Mouse (Mus musculus) olfactory bulb, adult 2 months (tissue): ENCODE results near the gene Olfr318. TPM values are rescaled to one million over a fixed set of nuclear protein-coding genes. Genes with fewer than 3 reads are reported as not detected.
"Not testable (repeated sequence)": the region's sequence is repeated elsewhere in the genome, so short reads cannot be mapped to it uniquely, and the experiment has no call there.

Source experiments
- H3K27ac ChIP-seq: fragments of 200-500 bp; 2 replicates; pipeline ENCODE4 v1.5.1; 2012; ENCODE audit warnings: low read depth, low read length; ENCODE audit not compliant: insufficient read depth
- H3K4me1 ChIP-seq: fragments of 200-500 bp; 2 replicates; pipeline ENCODE4 v1.6.1; 2012; ENCODE audit warnings: low read length; ENCODE audit not compliant: control insufficient read depth, insufficient read depth
- H3K4me3 ChIP-seq: fragments of 200-500 bp; 2 replicates; pipeline ENCODE4 v1.5.1; 2012; ENCODE audit warnings: mild to moderate bottlenecking, low read depth, low read length, moderate library complexity; ENCODE audit not compliant: insufficient read depth
- CTCF ChIP-seq: fragments of 200-500 bp; IDR thresholded peaks from 2 replicates; pipeline ENCODE4 v1.5.1; 2012; ENCODE audit warnings: low read depth, mild to moderate bottlenecking, low read length, moderate library complexity; ENCODE audit not compliant: insufficient read depth
- POLR2A ChIP-seq: fragments of 200-500 bp; IDR thresholded peaks from 2 replicates; pipeline ENCODE4 v1.6.1; 2012; ENCODE audit warnings: mild to moderate bottlenecking, low read depth, low read length, moderate library complexity; ENCODE audit not compliant: insufficient read depth
- WGBS: fragments of 180-500 bp; shearing (Covaris S2); methylation state at CpG from one replicate; pipeline ENCODE4 v1.1.7; 2018; 5-methylcytosine and 5-hydroxymethylcytosine counted together
- polyA plus RNA-seq: library from polyadenylated mRNA; stranded (reverse); fragments of >200 nt; gene quantifications from 2 replicates; pipeline ENCODE4 v1.2.4, GENCODE M21; 2012; ENCODE audit warnings: low replicate concordance; ENCODE audit not compliant: missing spikeins, insufficient read depth, insufficient read length

Olfr318 gene
- not detected in 2 replicates for polyA plus RNA-seq

GRCm38 (mm10) chr11:58723914-58724313 is at the start of gene Olfr318:
Gene Olfr318, minus strand, starts transcription at chr11:58724014.
- no peak within 1 kb of the TSS for H3K27ac ChIP-seq
- no peak within 1 kb of the TSS for H3K4me3 ChIP-seq
- no peak for TF ChIP-seq CTCF
- TF ChIP-seq POLR2A = no peak
- H3K4me1 ChIP-seq = no peaks in the 10 kb centered on the region

- TF ChIP-seq POLR2A (no peak), CTCF (no peak)
- H3K4me1 ChIP-seq = no peaks in the 10 kb centered on the region
- H3K4me3 ChIP-seq = no peak within 1 kb of the TSS
- H3K27ac ChIP-seq = no peak within 1 kb of the TSS
These were observed 49.1 kb upstream of the Olfr318 start, which contains the start of gene Olfr315 for GRCm38 (mm10) chr11:58772888-58773287. Gene Olfr315, plus strand, starts transcription at chr11:58773188.

DNA sequence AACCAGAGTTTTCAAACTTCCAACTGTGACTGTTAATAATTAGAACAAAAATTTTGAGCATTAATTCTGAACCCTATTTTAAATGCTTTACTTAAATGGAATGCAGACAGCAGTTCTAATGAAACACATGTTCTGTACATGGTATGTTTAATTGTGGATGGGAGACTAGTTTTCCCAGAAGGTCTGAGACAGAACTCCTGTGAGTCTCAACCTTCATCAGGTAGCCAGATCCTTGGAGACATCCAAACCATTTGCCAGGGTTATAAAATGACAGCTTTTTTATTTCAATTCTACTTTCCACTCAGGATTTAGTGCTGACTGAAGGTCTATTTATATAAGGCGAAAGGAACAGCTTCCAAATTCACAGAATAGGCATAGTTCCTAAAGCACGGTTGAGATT is 28.6 kb upstream of the Olfr318 start, which contains the start of gene Olfr316:
Olfr316 (plus strand) TSS at position 301 of the 400 bp plus-strand sequence.
- no peak for TF ChIP-seq CTCF
- no peak for TF ChIP-seq POLR2A
- Histone ChIP-seq H3K4me1 (no peaks in the 10 kb centered on the region), H3K27ac (no peak within 1 kb of the TSS), H3K4me3 (no peak within 1 kb of the TSS)
- 92% methylated on average over 2 of the region's 2 CpGs for WGBS

GRCm38 (mm10) chr11:58751096-58751495 is 27.3 kb upstream of the Olfr318 start:
- 72% methylated on average over 18 of the region's 18 CpGs for WGBS
- H3K27ac ChIP-seq, H3K4me3 ChIP-seq, H3K4me1 ChIP-seq: not testable (repeated sequence)

DNA sequence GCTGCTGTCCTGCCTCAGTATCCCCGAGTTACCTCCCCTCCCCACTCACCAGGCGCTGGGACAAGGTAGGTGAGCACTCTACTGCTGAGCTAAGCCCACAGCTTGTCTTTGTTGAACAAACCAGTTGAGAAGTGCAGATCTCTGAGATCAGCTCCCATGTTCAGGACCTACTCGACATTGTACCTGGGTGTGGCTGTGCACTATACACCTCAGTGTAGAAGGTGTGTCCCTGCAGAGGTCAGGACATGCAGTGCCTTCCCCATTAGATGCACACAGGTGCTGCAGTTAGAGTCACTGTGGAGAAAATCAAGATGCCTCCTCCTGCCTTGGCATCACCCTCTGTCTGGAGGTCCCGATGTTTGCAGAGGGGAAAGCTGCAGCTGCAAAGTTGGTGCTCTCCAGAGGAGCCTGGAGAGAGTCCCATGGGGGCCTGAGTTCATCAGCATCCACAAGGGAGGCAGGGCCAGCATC is 15.0 kb upstream of the Olfr318 start, which contains the start of gene Olfr317:
Olfr317 (minus strand) TSS at position 421 of the 471 bp plus-strand sequence.
- no peak within 1 kb of the TSS for H3K27ac ChIP-seq
- no peak for TF ChIP-seq POLR2A
- no peak for TF ChIP-seq CTCF
- WGBS = 82% methylated on average over 4 of the region's 4 CpGs
- no peak within 1 kb of the TSS for H3K4me3 ChIP-seq
- H3K4me1 ChIP-seq = no peaks in the 10 kb centered on the region

DNA sequence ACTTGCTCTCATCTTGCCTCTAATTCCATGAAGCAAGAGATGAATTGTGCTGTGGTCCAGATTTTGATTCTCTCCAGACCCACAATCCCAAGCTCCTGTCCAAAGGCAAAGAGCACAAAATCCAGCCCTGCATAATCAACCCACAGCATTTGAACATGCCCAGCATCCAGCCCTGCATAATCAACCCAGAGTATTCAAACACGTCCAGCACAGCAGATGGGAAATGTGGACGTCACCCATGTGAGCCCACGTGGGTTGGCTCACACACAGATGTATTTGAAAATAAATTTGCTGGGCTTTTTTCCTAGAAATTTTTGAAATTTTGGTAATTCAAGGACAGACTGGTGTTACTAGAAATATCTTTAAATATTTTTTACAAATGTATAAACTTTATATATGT is 9.6 kb upstream of the Olfr318 start:
- Histone ChIP-seq H3K4me1 (no peaks in the 10 kb centered on the region), H3K4me3 (no peak overlapping the region), H3K27ac (no peak overlapping the region)
- WGBS = 22% methylated on average over 3 of the region's 3 CpGs
- TF ChIP-seq POLR2A = no peak
- TF ChIP-seq CTCF = no peak

GRCm38 (mm10) chr11:58727896-58728650 is 4.3 kb upstream of the Olfr318 start:
- 76% methylated on average over 6 of the region's 6 CpGs for WGBS
- not testable (repeated sequence) for H3K4me3 ChIP-seq

DNA sequence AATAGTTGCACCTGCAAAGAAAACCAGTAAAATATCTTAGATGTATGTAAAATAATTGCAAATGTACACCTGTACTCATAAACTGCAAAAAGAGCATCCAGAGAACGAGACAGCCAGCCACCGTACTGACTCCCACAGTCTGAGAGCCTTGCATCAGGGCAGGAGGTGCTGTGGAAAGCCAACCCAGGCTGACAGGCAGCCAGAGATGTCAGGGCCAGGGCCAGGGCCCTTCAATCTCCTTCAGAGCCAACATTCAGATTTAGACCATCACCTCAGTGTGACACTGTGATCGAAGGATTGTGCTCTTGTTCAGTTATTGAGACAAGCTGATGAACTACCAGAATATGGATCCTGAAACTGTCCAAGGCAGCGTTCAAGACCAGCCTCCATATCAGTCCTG is 4.1 kb downstream of the Olfr318 start:
- H3K27ac ChIP-seq = no peak overlapping the region
- no peak overlapping the region for H3K4me3 ChIP-seq
- no peak for TF ChIP-seq POLR2A
- no peak for TF ChIP-seq CTCF
- 92% methylated on average over 4 of the region's 4 CpGs for WGBS
- H3K4me1 ChIP-seq = no peaks in the 10 kb centered on the region

More at GRCm38 (mm10) chr11:58727896-58728650, 4.3 kb upstream of the Olfr318 start:
- not testable (repeated sequence) for H3K4me1 ChIP-seq, H3K27ac ChIP-seq

DNA sequence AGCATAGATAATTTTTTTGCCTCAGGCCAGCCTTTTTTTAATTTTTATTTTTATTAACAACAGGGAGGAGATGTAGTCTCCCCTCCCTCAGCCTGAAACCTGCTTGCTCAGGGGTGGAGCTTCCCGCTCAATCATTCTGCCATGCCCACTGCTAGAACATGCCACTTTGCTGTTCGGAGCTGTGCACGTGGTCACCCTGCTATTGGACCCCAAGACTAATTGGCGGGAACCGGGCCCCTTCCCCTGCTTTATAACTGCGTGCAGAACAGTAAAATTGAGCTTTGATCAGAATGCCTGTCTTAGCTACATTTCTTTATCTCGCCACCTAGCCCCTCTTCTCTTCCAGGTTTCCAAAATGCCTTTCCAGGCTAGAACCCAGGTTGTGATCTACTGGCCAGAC is 6.1 kb downstream of the Olfr318 start:
- H3K4me3 ChIP-seq, H3K4me1 ChIP-seq, H3K27ac ChIP-seq: not testable (repeated sequence)
- 94% methylated on average over 7 of the region's 7 CpGs for WGBS

GRCm38 (mm10) chr11:58709086-58709485 is 14.7 kb downstream of the Olfr318 start:
- WGBS = 82% methylated on average over 11 of the region's 11 CpGs

More at GRCm38 (mm10) chr11:58709086-58709485, 14.7 kb downstream of the Olfr318 start:
- Histone ChIP-seq H3K4me3 (no peak overlapping the region), H3K27ac (no peak overlapping the region), H3K4me1 (no peaks in the 10 kb centered on the region)
- TF ChIP-seq CTCF (no peak), POLR2A (no peak)
